Mouse (Mus musculus) spleen, postnatal 10 days (tissue): ENCODE results near the gene Raly.
"Not testable (repeated sequence)": the region's sequence is repeated elsewhere in the genome, so short reads cannot be mapped to it uniquely, and the experiment has no call there.

Experiments
- DNase-seq, 2 experiments: peaks; one replicate each; pipeline ENCODE4 v3.0.0; 2021 to 2022; ENCODE audit warnings: low spot score in 2 of 2

Raly gene

GRCm38 (mm10) chr2:154834149-154834865 is 43.4 kb downstream of the Raly start:
- no peak for DNase-seq

GRCm38 (mm10) chr2:154836537-154836936 is 45.6 kb downstream of the Raly start:
- no peak for DNase-seq

GRCm38 (mm10) chr2:154848086-154848485 is 57.2 kb downstream of the Raly start:
- no peak for DNase-seq

GRCm38 (mm10) chr2:154855383-154855782 is 64.5 kb downstream of the Raly start:
- peak in 1 of 2 experiments; percentile 62 for DNase-seq

GRCm38 (mm10) chr2:154863672-154864071 is 72.8 kb downstream of the Raly start:
- no peak for DNase-seq

GRCm38 (mm10) chr2:154865696-154866095 is 74.8 kb downstream of the Raly start:
- DNase-seq = no peak

- no peak for DNase-seq
Observed at GRCm38 (mm10) chr2:154868106-154868505, 77.2 kb downstream of the Raly start.

GRCm38 (mm10) chr2:154869954-154870641 is 79.2 kb downstream of the Raly start:
- DNase-seq = no peak

GRCm38 (mm10) chr2:154876621-154877020 is 85.7 kb downstream of the Raly start:
- no peak for DNase-seq

GRCm38 (mm10) chr2:154891585-154891984 is 100.7 kb downstream of the Raly start:
- DNase-seq = no peak

GRCm38 (mm10) chr2:154892201-154893044 is 101.5 kb downstream of the Raly start, which contains the start of gene Eif2s2:
Eif2s2 (minus strand) TSS chr2:154892935.
- DNase-seq = peak; percentile 94 to 97

- no peak for DNase-seq
Observed at GRCm38 (mm10) chr2:154893045-154893385, 102.1 kb downstream of the Raly start.

GRCm38 (mm10) chr2:154893548-154893947 is 102.7 kb downstream of the Raly start:
- no peak for DNase-seq

GRCm38 (mm10) chr2:154899004-154899403 is 108.1 kb downstream of the Raly start:
- not testable (repeated sequence) for DNase-seq

GRCm38 (mm10) chr2:154899412-154899811 is 108.5 kb downstream of the Raly start:
- not testable (repeated sequence) for DNase-seq

GRCm38 (mm10) chr2:154902111-154902510 is 111.2 kb downstream of the Raly start:
- no peak for DNase-seq

GRCm38 (mm10) chr2:154905796-154906195 is 114.9 kb downstream of the Raly start:
- no peak for DNase-seq

GRCm38 (mm10) chr2:154908223-154908622 is 117.3 kb downstream of the Raly start:
- DNase-seq = not testable (repeated sequence)

GRCm38 (mm10) chr2:154909789-154910188 is 118.9 kb downstream of the Raly start:
- peak in 1 of 2 experiments; percentile 48 for DNase-seq

GRCm38 (mm10) chr2:154915922-154916541 is 125.1 kb downstream of the Raly start:
- DNase-seq = no peak

- DNase-seq = peak in 1 of 2 experiments; percentile 24
Observed at GRCm38 (mm10) chr2:154916547-154916946, 125.7 kb downstream of the Raly start.
